In the genomic region with DNA sequence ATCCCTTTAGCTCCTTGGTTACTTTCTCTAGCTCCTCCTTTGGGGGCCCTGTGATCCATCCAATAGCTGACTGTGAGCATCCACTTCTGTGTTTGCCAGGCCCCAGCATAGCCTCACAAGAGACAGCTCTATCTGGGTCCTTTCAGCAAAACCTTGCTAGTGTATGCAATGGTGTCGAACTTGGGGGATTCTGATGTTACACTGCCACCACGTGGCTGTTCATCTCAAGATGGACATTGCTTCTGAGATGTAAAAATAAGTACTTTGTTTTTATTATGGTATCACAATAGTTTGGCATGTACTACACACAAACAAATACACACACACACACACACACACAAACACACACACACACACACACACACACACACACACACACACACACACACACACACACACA, we compare ENCODE assay signal across 7 mouse cellular contexts.
A peak's percentile ranks its signal among the peaks of the same experiment; 100 is the strongest.
DNase-seq lines count a peak whose midpoint lies in the region; ATAC-seq and TF ChIP-seq lines count a peak whose summit lies in the region.
"Not testable (repeated sequence)": the region's sequence is repeated elsewhere in the genome, so short reads cannot be mapped to it uniquely, and the experiment has no call there.

No protein-coding gene starts in this region.

- H3K4me3 ChIP-seq in hindbrain, embryonic 14.5 days (replicated peaks; ENCODE audit: low read length); lung, embryonic 14.5 days (ENCODE audit: low read depth, low read length): not testable (repeated sequence)

- H3K27ac ChIP-seq in hindbrain, embryonic 14.5 days; lung, embryonic 14.5 days (ENCODE audit: low read depth): not testable (repeated sequence)

- peak; percentile 80 for DNase-seq in adipocyte (ENCODE audit: low spot score)
- peak; percentile 80 to 82 for DNase-seq in cerebellum, postnatal 14 days
- DNase-seq in frontal cortex, adult 2 months (ENCODE audit: extremely low spot score in 1 of 2, low spot score in 1 of 2): peak; percentile 20 to 75
- DNase-seq in hindbrain, embryonic 14.5 days (ENCODE audit: low spot score): peak; percentile 82
- peak; percentile 69 for DNase-seq in layer of hippocampus, adult 9-10 months (ENCODE audit: low spot score)
- peak; percentile 92 for DNase-seq in lung, embryonic 14.5 days
- DNase-seq in retina, adult 2 months (ENCODE audit: low read depth, low spot score): peak; percentile 23

- H3K4me1 ChIP-seq in hindbrain, embryonic 14.5 days (replicated peaks; ENCODE audit: control insufficient read depth, insufficient read depth, low read length); lung, embryonic 14.5 days (ENCODE audit: insufficient read depth): not testable (repeated sequence)

- peak; percentile 76 for TF ChIP-seq CTCF in lung, embryonic 14.5 days (IDR thresholded peaks at IDR 0.05; ENCODE audit: low read depth)

- not testable (repeated sequence) for H3K27me3 ChIP-seq in hindbrain, embryonic 14.5 days (ENCODE audit: control insufficient read depth, insufficient read depth, low read length); lung, embryonic 14.5 days (ENCODE audit: insufficient read depth, low read length)

- not testable (repeated sequence) for H3K36me3 ChIP-seq in hindbrain, embryonic 14.5 days (replicated peaks; ENCODE audit: control insufficient read depth, insufficient read depth); lung, embryonic 14.5 days (ENCODE audit: insufficient read depth)

- not testable (repeated sequence) for H3K9ac ChIP-seq in hindbrain, embryonic 14.5 days; lung, embryonic 14.5 days

- H3K9me3 ChIP-seq in hindbrain, embryonic 14.5 days (ENCODE audit: control insufficient read depth, low read length); lung, embryonic 14.5 days (ENCODE audit: low read depth, low read length): not testable (repeated sequence)

- ATAC-seq in hindbrain, embryonic 14.5 days (ENCODE audit: low FRiP score): 0 out of 2 replicates have a peak, but pooled peaks have one; percentile 48
- peak; percentile 70; the same call in 1 of the 2 replicates for ATAC-seq in lung, embryonic 14.5 days (ENCODE audit: insufficient read depth)

- not testable (repeated sequence) for H3K4me2 ChIP-seq in hindbrain, embryonic 14.5 days (replicated peaks); lung, embryonic 14.5 days

- WGBS in hindbrain, embryonic 14.5 days: 6% methylated on average over 2 of the region's 2 CpGs
- WGBS in lung, embryonic 14.5 days: 1% methylated on average over 2 of the region's 2 CpGs

Comparison
In these comparisons a context has a peak if more than half of its experiments do, and no peak if none do; other contexts are left out.
1. DNase-seq: peak in every context shown above with its lines; median percentile 92 in lung, embryonic 14.5 days; 82 in hindbrain, embryonic 14.5 days; 81 in cerebellum, postnatal 14 days; 80 in adipocyte; 69 in layer of hippocampus, adult 9-10 months; 48 in frontal cortex, adult 2 months; 23 in retina, adult 2 months.